Mouse (Mus musculus) left cerebral cortex, postnatal 10 days (tissue): Measurements from ENCODE around the gene Tagap1. TPM values are rescaled to one million over a fixed set of nuclear protein-coding genes. Genes with fewer than 3 reads are reported as not detected.
"Not testable (repeated sequence)": the region's sequence is repeated elsewhere in the genome, so short reads cannot be mapped to it uniquely, and the experiment has no call there.

ENCODE experiments used
- DNase-seq, 2 experiments: peaks; one replicate each; pipeline ENCODE4 v3.0.0; 2021 to 2022; ENCODE audit warnings: low spot score in 2 of 2, mixed read lengths in 1 of 2; ENCODE audit errors: extremely low spot score in 1 of 2
- intact Hi-C: fragments of 180-260 bp; cut with DNase I; formaldehyde crosslinking; loops from one replicate; pipeline ENCODE4 v1.15.1; 2025
- total RNA-seq, 2 experiments: library from RNA; stranded (reverse); gene quantifications; 2 replicates each; pipeline ENCODE4 v1.2.3; 2021

Gene Tagap1
- total RNA-seq, result 10 to 100 TPM; 24.0 to 24.3 TPM

DNA sequence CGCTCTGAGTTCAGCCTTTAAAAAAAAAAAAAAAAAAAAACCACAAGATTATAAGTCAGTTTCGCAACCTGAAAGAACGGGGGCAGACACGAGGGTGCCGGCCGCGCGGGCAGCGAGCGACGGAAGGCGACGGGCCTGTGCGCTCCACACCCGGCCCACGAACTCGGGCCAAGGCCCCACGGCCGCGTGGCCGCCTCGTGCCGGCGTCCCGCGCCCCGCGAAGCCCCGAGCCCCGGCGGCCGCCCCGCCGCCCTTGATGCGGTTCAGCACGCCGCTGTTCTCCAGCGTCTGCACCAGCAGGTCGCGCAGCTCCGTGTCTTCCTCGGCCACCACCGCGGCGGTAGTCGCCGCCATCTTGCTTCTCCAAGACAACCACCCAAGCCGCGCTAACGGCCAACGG lies at the start of gene Tagap1:
Gene Tagap1 (minus strand): TSS at position 381 of the 400 bp plus-strand sequence.
- peak in 1 of 2 experiments; percentile 47 for DNase-seq
- intact Hi-C loops, result not testable (repeated sequence)

DNA sequence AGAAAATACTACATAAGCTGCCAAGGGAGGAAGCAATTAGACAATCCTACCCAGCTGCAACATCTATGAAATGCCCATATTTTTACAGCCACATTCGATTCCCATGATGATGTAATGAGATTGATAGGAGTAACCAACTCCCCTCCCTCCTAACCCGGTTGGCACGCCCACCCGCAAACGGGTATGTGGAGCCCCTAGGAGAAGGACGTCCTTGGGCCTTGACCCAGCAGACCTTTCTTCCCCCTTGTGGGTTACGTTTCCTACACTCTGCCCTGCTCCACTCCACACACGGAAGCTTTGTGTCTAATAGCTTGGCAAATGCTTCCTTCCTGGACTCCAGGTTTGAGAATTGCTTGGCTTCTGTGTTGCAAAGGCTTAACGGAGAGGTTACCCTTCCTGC lies 48.9 kb upstream of the Tagap1 start:
- DNase-seq, intact Hi-C loops: not testable (repeated sequence)

DNA sequence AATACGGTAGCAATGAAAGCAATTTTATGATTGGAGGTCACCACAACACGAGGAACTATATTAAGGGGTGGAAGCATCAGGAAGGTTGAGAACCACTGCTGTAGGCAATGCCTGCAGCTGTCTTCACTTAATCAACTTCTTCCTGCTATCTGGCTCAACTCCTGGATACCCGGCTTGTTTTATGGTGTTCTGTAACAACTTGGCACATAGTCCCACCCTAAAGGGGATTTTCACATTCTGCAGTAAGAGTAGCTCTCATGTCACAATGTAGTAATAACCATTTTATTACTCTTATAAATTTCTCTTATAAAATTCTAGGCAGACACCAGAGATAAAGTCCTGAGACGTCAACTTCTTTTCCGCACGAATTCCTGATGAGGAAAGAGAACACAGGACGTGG lies 48.5 kb upstream of the Tagap1 start:
- intact Hi-C loops, DNase-seq: not testable (repeated sequence)

DNA sequence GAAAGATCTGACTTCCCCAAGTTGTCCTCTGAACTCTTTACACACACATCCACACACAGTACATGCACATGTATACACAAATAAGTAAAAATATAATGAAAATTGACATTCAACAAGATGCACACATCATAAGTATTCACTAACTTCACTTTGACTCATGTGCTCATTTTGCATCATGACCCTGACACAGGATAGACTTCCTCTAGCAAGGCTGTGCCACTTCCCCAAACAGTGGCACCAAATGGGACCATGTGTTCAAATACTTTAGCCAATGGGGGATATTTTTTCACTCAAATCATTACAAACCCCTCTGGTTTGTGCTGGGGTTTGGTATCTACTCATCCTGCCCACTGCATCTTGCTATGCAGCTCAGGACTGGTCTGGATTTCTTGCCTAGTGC lies 47.9 kb upstream of the Tagap1 start:
- intact Hi-C loops, DNase-seq: not testable (repeated sequence)

DNA sequence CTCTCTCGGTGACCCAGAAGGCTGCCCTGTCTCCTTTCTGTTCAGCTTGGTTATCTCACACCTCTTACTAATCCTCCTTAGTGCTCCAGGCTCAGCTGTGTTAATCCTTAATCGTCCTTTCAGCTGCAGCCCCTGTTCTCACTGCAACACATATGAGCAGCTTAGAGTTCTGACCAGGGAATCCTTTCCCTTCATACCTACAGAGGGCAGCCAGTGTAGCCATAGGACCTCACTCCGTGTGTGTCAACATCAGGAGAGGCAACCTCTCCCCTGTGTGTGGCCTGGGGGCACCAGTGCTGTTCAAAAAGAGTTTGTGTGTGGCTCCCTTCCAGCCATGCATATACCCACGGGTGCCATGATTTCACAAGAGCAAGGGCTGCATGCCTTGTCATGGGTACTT lies 44.7 kb upstream of the Tagap1 start:
- DNase-seq, intact Hi-C loops: not testable (repeated sequence)

DNA sequence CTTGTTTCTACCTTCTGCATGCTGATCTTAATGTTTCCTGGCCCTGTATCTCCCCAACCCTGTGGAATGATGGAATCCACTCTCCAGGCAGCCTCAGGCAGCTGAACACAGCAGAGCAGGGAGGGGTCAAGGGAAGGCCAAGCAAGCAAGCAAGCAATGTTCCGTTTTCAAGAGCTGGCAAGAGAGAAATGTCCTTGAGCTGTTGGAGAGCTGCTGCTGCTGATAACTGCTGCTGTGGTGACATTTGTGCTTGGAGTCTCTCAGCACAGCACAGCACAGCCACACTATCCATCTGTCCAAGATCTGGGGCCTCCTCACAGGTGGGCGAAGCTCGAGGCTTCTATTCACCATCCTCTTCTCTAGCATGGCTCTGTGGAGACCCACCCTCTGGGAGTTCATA lies 42.4 kb upstream of the Tagap1 start:
- intact Hi-C loops, result not testable (repeated sequence)

DNA sequence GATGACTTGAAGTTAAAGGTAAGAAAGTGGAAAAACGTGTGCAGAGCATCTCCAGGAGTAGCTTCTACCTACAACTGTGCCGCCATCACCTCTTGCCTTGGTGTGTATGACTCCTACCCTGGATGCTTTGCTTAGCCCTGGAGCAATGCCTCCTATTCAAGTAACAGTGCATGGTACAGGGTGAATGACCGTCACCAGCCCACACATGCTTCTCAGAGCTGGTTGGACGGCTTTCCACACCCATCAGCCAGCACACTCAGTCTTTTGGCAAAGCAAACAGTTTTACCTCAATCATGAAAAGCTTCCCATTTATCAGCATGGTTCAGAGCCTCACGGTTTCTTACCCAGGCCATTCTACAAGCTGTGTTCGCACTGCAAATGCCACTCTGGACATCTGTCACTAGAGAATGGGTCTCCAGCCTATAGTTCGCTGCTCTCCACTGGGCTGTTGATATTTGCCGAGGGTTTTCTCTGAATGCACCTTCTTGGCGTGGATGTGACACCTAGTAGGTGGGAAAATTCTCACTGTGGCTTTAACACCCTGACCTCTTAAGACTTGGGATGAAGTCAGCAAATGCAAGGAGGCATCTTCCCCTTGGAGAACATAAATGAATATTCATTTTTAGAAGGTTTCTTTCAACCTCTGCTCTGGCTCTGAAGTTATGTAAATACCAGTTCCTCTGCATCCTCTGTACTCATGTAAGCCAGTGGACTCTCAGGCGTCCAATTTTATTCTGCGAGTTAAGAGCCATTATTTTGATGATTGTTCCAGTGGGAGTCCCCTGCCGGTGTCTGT lies 41.0 kb upstream of the Tagap1 start:
- intact Hi-C loops, result not testable (repeated sequence)

More for the DNA sequence above, 42.4 kb upstream of the Tagap1 start:
- not testable (repeated sequence) for DNase-seq

DNA sequence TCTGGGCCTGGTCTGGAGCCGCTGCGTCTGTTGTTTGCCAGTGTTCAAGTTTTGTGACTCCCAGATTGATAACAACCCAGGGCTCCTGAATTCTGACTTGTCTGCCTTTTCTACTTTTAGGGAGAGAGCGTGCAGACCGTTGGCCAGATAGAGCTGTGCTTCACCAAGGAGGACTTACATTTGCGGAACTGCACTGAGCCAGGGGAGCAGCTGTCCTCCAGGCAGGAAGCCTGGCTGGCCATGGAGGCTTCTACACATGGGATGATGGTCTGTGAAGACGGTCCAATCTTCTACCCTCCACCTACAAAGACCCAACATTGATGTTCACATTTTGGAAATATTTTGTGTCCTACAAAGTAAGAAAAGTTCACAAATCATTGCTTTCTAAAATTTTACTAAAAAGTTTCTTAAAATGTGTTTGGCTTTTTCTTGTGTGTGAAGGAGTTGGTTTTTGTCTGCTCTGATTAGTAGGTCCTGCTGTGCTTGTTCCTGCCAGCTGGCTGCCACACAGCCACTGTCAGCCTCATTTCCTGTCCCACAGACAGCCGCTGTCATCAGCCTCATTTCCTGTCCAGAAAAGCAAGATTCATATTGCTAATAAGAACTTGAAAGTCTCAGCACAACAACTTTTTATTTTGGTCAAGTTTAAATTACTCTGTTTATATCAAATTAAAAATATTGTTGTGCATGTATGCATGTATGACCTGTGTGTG lies 37.0 kb upstream of the Tagap1 start:
- intact Hi-C loops, DNase-seq: not testable (repeated sequence)

More for the DNA sequence above, 41.0 kb upstream of the Tagap1 start:
- not testable (repeated sequence) for DNase-seq

DNA sequence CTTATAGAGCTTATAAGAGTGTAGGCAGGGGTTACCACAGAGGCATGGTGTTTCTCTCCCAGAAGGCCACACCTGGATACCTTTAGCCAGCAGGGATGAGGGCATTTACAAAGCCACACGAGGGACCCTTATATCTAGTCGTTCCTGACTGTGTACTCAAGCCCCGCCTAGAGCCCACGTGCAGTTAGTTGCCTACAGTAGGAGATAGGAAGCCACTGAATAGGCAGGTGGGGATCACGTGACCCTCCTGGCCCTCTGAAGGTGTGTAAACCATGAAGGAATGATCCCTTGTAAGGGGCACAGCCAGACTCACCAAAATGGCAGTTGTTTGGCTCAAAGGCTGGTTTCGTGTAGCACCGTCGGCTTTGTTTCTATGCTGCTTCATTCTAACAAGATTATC lies 35.9 kb upstream of the Tagap1 start:
- intact Hi-C loops, DNase-seq: not testable (repeated sequence)

DNA sequence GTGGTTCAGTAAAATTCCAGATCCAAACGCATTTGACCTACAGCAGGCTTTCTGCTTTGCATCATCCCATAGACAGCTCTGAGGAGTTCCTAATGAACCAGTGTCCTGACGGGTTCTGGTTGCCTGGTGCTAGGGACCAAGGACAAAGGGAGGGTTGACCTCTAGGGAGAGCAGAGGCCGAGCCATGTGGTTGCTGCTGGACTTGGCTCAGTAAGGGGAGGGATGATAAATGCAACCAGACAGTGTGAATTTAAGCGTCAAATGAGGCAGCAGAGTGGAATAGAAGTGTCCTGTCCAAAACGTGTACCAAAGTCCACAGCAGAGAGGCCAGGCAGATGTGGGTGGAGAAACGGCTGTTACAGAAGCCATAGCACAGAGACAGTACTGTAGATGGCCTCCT lies 34.5 kb upstream of the Tagap1 start:
- intact Hi-C loops, DNase-seq: not testable (repeated sequence)

DNA sequence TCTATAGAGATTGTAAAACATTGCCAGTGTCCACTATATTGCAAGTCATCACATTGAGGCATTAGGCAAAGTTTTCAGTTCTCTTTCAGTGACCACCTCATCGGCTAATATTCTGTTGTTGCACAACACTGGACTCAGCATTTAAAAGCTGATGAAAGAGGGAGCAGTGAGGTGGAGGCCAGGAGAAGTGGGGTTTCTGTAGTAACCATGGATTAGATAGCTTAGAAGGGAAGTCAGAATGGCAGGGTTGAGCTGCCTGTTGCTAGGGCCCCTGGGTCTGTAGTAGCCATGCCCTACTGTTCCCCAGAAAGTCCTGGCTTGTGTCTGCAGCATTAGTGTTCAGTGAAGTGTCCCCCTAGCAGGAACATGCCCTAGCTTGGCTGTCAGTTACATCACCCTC lies 25.2 kb upstream of the Tagap1 start:
- intact Hi-C loops, DNase-seq: not testable (repeated sequence)

DNA sequence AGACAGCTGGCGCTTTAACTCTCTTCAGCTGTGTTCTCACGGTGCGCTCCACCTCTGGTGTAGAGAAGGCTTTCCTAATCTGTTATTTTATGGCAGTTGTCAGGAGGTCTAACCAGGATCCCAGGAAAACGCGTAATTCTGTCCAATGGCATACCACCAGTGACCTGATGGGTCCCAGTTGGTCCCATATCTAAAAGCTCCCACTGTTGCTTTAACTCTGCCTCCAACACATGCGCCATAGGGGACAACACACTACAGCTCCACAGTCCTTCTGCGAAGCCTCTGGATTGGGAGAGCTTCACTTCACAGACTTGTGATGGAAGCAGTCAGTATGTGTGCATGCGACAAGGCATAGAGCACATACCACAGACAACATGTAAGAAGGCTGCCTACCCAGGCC lies 19.2 kb upstream of the Tagap1 start:
- intact Hi-C loops, DNase-seq: not testable (repeated sequence)

DNA sequence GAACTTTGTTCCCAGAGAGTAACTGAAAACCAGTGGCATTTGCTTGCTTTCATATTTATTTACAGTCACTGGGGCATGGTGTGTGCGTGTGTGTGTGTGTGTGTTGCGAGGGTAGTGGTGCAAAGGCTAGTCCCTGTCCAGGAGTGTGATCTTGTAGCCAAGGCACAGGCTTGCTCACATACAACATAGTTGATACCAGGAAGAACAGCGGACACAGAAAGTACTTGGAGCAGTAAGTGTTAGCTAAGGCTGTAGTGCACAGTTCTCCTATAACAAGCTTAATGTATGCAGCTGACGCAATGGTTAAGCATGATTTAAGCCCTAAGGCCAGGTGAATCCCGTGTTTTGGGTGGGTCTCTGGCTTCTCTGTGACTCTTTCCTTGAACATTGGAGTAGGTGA lies 18.4 kb upstream of the Tagap1 start:
- DNase-seq, intact Hi-C loops: not testable (repeated sequence)

DNA sequence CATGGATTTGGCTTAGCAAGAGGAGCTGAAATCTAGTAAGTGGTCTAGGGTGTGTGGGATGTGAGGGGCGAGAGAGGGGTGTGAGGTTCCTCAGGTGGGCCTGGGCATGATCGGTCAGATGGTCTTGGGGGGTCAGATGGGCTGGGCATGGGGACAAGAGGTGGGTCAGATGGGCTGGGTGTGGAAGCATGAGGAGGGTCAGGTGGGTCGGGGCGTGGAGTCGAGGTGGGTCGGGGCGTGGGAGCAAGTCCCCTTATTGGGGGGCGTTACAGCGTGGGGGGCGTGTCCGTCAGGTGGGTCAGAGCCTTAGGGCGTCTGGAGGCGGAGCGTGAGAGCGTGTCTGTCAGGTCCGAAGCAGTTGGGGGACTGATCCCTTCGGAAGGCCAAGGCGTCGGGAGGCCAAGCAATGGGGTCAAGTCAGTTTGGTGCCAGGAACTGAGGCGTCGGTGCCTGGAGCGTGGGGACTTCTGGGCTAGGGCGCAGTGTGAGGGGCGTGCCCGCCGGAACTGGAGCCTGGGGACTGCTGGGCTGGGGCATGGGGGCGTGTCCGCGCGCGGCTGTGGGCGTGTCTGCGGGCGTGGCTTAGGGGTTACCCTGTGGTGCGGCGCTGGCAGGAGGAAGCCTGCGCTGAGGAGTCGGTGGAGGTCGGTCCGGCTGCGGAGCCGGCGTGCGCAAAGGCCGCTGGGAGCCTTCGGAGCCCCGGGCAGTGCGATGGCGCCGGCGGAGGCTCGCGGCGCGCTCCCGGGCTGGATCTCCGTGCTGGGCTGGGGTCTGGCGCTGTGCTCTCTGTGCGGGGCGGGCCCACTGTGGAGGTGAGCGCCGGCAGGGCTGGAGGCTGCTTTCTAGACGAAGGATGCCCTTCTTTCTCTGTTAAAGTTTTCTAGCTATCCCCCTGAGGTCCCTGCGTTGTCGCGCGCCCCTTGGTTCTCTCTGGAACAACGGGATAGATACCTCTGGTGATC lies 17.6 kb upstream of the Tagap1 start, which contains the start of gene Gm49721:
Gene Gm49721 (plus strand): TSS at position 618 of the 962 bp plus-strand sequence.
- intact Hi-C loops, result not testable (repeated sequence)
- DNase-seq, result peak in 1 of 2 experiments; percentile 82

DNA sequence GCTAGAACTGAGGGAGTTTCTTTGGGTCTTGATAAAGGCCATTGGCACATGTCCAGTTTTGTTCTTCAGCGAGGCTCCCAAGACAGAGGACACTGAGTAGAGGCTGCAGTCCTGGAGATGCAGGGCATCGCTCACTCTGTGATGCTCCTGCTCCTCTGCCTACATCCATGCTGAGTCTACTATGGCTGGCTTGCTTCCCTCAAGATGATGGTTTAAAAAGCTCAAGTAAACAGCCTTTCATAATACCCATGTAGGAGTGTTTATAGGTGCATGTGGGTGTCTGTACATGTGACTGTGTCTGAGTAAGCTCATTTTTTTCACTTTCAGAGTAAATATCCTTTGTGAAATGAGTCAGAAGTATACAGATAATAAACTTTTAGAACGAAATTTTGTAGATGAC lies 14.0 kb upstream of the Tagap1 start:
- intact Hi-C loops, DNase-seq: not testable (repeated sequence)

DNA sequence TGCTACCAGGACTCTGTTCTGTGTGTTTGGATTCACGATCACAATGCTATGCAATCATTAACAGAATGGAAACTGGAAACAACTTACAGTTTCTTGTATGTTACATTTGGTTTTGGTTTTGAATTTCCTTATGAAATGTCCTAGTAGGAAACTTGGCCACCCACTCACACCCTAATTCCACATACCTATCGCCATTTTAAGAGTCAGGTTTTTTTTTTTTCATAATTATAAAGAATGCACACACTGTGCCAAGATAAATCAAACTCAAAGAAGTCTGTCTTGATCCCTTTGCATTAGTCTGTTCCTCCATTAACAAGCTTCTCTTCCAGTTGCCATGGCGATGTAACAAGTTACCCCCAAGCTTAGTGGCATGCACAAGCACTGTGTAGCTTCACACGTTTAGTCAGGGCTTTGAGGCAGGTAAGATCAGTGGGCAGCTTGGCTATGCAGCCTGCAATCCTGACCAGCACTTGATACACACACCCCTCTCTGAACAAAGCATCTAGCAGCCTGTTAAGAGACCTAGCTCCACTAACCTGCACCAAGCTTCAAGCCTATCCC lies 12.0 kb upstream of the Tagap1 start:
- intact Hi-C loops, DNase-seq: not testable (repeated sequence)

DNA sequence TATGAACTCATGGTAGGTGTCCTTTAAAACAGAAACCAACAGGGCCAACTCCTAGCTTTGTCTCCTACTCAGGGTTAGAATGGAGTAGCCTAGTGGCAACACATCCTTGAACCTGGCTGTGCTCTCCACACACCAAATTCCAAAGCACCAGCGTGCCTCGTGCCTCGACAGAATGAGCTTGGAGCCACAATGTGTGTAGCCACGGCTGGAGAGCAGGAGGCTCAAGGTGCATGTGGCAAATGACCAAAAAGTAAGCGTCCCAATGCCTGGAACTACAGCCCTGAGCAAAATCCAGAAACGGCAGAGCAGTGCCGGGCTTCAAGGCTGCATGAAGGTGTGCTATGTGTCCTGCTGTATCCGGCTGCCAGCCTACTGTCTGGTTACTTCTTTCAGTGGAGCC lies 10.3 kb upstream of the Tagap1 start:
- intact Hi-C loops, DNase-seq: not testable (repeated sequence)

DNA sequence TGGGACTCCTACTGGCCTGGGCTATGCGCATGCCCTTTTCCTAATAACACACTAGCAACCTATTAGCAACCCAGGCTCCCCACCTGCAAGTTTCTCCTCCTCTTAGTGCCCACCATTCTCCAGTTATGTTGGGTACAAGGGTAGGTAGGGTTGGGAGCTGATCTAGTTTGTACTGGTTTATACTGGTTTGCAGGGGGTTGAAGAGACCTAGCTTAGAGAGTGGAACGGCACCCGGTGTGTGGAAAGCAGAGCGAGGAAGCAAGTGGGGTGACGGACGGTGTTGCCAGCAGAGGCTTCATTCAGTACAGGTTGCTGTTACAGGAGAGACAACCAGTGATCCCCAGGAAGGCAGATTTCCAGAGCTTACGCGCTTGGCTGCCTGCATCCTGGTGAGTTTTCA lies 9.4 kb upstream of the Tagap1 start, which contains the start of gene Rnaset2b:
Gene Rnaset2b (plus strand): TSS at position 301 of the 400 bp plus-strand sequence.
- DNase-seq, intact Hi-C loops: not testable (repeated sequence)
